Mouse (Mus musculus) spleen, adult 12 weeks (tissue): ENCODE measurements around the gene Gm14692.
"Not testable (repeated sequence)": the region's sequence is repeated elsewhere in the genome, so short reads cannot be mapped to it uniquely, and the experiment has no call there.

Experiments used
- DNase-seq: peaks from one replicate; pipeline ENCODE4 v3.0.0; 2022; ENCODE audit warnings: low spot score

Gene Gm14692

DNA sequence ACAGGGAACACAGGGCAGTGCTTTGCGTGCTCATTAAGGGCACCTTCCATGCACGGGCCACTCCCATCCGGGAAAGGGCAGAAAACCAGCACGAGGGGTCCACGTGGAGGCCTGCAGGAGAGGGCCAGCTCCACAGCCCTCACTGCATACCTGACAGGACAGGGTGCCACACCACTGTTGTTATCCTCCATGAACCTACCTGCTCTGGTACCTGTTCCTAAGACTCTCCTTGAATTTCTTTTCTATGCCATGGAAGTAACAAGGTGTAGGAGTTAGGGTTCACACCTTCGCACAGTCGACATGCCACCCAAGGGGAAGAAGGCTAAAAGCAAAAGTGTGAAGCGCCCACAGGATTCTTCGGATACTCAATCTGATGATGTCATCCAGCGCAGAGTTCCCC, at the start of gene Gm14692:
TSS of gene Gm14692 (plus strand) at position 301 of the 400 bp plus-strand sequence.
- not testable (repeated sequence) for DNase-seq

DNA sequence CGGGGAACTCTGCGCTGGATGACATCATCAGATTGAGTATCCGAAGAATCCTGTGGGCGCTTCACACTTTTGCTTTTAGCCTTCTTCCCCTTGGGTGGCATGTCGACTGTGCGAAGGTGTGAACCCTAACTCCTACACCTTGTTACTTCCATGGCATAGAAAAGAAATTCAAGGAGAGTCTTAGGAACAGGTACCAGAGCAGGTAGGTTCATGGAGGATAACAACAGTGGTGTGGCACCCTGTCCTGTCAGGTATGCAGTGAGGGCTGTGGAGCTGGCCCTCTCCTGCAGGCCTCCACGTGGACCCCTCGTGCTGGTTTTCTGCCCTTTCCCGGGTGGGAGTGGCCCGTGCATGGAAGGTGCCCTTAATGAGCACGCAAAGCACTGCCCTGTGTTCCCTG, 2.0 kb upstream of the Gm14692 start, which contains the start of gene Gm1140:
TSS of gene Gm1140 (minus strand) at position 101 of the 400 bp plus-strand sequence.
- DNase-seq, result not testable (repeated sequence)
